Mouse (Mus musculus): Measurements from ENCODE around the gene Glis1. TPM values are rescaled to one million over a fixed set of nuclear protein-coding genes. Genes with fewer than 3 reads are reported as not detected.
A peak's percentile ranks its signal among the peaks of the same experiment; 100 is the strongest.

Glis1 gene
- total RNA-seq, 2 experiments from 2014 or later = 1.4 to 2.3 TPM

DNA sequence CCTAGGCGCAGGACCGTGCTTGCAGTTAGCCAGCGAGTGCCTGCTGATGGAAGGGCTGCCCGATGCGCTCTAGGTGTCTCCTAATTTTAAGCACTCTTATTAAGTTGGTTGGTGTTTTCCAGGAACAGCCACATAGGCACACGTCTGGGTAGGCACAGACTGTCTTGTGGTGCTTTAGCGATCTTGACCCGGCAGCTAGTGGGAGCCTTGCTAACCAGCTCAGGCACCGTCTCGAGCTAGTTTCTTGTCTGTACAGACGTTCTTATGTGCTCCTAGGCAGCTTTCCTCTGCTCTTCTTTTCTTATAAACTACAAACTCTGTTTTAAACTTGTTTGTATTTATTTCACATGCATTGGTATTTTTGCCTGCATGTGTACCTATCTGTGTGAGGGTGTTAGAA lies 9.2 kb downstream of the Glis1 start:
- intact Hi-C loops (cut with DNase I) = no loop called here
- no peak for DNase-seq (ENCODE audit: extremely low spot score in 1 of 2, low spot score in 2 of 2)

- DNase-seq (ENCODE audit: extremely low spot score in 1 of 2, low spot score in 2 of 2) = no peak
- intact Hi-C loops (cut with DNase I) = no loop called here
These were observed 14.1 kb downstream of the Glis1 start for GRCm38 (mm10) chr4:107448481-107448880.

DNA sequence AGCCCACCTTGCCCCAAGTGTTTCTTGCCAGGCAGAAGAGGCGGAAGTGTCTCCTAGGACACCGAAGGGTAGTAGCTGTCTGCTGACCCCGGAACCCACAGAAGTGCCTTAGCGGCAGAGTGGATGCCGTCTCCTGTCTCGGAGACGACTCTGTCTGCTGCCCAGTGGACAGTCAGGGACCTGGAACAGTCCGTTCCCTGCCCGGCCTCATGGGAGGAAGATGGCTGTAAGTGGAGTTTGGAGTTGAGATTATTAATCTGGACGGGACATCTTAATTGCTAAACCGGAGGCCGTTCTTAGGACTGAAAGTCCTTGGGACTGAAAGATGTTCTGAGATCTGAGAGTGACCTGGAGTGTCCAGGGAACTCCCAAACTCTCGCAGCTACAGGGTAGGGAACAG lies 15.1 kb downstream of the Glis1 start:
- no peak for DNase-seq (ENCODE audit: extremely low spot score in 1 of 2, low spot score in 2 of 2)
- intact Hi-C loops (cut with DNase I) = no loop called here

DNA sequence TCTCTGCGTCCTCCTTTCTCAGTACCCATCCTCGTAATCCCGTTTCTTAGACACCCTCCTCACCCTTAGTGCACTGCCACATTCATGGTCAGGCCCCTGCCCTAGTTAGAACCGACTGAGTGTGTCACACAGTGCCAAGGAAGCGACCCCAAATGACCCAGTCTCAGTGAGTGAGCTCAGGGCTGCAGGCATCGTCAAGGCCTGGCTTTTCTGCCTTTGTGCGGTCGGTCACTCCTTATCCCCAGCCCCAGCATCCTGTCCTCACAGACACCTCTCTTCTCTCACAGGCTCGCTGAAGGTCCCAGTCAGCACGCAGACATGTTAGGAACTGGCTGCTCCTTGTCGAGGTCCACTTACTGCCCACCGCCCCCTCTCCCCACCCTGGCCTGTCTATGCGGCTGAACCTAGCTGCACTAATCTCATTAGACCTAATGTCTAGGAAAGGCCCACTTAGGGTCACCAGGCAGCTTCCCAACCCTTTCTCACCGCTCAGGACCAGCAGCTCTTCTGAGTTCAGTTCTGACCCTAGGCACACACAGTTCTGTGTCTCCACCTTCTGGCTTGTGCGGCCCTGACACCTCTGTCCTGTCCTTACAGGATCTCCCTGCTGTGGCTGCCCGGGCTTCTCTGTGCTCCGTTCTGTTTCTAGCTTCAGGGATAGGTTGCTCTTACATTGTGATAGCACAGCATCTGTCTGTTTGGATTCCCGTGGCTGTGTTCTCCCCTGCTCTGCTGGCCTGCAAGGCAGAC lies 18.1 kb downstream of the Glis1 start:
- intact Hi-C loops (cut with DNase I) = no loop called here
- no peak for DNase-seq (ENCODE audit: extremely low spot score in 1 of 2, low spot score in 2 of 2)

DNA sequence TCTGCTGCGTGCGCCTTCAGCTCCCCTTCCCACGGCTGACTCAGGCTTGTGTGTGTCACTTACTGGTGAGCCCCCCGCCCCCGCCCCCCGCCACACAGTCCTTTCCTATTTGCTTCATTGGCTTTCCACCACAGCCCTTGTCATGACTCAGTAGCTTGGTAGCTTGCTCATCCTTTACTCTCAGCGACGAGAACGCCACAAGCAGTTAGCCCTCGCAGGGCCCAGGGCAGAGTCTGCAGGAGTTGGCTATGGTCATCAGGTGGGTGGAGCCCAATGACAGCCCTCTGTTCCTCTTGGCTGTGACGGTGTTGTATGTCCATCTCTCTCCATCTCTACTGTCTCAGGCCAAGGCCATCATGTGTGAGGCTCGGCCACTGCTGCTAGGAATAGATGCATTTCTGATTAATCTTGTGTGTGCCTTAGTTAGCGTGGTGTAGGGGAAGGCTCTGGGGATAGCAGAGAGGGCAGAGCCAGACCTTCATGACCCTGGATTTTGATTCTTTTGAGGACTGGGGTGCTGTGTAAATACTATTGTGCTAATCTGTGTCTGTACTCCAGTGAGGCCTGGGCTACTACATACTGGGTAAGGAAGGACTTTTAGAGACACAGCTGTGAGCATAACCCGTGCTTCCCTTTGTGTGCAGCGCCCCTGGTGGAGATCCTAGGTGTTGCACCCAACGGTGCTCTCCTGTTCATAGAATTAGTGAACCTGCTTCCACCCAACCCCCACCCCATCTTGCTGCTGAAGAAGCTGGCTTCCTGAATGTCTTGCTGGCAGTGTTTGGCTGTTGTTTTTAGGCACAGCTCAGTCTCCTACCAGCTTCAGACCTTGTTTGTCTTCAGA lies 19.0 kb downstream of the Glis1 start:
- intact Hi-C loops (cut with DNase I) = no loop called here
- DNase-seq (ENCODE audit: extremely low spot score in 1 of 2, low spot score in 2 of 2) = peak; percentile 76 to 91

DNA sequence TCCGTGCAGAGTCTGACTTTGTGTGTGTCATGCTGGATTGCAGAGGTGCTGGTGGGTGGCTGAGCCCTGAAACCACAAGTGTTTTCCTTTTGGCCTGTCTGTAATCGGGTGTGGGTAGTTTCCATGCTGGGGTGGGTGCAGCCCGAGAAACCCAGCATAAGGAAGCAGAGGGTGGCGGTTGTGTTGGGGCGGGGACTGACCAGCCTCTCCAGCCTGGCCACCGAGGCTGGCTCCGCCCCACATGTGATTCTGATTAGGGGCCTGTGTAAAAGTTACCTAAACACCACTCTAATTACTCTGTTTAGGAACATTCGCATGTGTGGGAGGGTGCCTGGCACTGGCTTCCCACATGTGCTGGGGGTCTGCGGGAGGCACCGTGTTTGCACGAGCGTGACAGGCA lies 23.2 kb downstream of the Glis1 start:
- no peak for DNase-seq (ENCODE audit: extremely low spot score in 1 of 2, low spot score in 2 of 2)
- intact Hi-C loops (cut with DNase I) = no loop called here

- no peak for DNase-seq (ENCODE audit: extremely low spot score in 1 of 2, low spot score in 2 of 2)
- intact Hi-C loops (cut with DNase I) = no loop called here
These were observed 24.5 kb downstream of the Glis1 start for GRCm38 (mm10) chr4:107458907-107459306.

DNA sequence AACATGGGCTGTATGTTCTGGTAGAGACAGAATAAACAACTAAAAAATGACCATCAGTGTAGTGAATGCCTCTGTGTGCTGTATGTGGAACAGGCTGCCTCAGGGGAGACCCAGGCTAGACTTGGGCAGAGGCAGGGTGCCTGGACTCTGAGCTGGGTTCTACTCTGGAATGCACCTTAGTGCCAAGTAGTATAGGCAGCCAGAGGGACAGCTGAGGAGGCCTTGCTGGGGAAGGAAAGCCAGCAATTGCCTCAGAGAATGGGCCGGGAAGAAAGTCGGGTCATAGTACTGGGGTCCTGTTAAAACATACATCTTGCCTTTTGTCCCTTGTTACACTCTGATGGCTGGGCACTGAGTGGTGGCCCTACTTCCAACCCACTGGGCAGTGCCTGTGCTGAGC lies 25.1 kb downstream of the Glis1 start:
- intact Hi-C loops (cut with DNase I) = no loop called here
- DNase-seq (ENCODE audit: extremely low spot score in 1 of 2, low spot score in 2 of 2) = no peak

DNA sequence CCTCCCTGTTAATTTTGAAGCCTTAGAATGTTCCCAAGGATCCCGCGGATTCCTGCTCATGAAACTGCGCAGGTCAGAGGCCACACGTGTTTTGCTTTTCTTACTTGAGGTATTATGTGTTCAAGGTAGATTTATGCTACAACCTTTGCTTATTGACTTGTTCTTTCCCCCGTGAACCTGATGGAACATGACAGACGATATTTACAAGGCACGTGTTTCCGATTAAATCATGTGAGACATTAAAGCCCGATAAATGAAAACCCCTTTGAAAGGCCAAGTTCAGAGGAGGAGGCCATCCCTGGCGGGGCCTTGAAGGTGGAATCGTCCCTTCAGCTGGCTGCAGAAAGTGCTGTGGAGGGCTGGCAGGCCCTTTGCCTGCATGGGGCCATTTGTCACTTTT lies 26.1 kb downstream of the Glis1 start:
- DNase-seq (ENCODE audit: extremely low spot score in 1 of 2, low spot score in 2 of 2) = no peak
- intact Hi-C loops (cut with DNase I) = no loop called here

DNA sequence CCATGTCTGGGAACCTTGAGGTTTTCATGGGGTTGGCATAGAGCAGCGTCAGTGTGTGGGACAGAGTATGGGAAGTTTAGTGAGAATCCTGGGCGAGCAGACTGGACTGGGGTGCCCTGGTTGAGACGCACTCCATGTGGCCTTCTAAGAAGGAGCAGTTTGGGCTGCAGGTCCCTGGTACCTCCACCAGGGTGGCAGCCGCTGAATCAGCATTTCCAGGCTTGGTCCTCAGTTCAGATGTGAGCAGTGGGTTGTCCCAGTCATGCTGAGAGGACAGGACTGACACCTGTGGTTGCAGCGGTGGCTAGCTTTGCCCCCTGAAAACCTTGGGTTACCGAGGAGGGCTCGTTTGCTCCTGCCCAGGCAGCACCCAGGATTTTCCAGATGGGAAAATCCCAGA lies 33.4 kb downstream of the Glis1 start:
- intact Hi-C loops (cut with DNase I) = no loop called here

GRCm38 (mm10) chr4:107468264-107468663 lies 33.9 kb downstream of the Glis1 start:
- DNase-seq (ENCODE audit: extremely low spot score in 1 of 2, low spot score in 2 of 2) = no peak

More for the DNA sequence above, 33.4 kb downstream of the Glis1 start:
- no peak for DNase-seq (ENCODE audit: extremely low spot score in 1 of 2, low spot score in 2 of 2)

GRCm38 (mm10) chr4:107468768-107469167 lies 34.4 kb downstream of the Glis1 start:
- intact Hi-C loops (cut with DNase I) = no loop called here
- DNase-seq (ENCODE audit: extremely low spot score in 1 of 2, low spot score in 2 of 2) = no peak

More at GRCm38 (mm10) chr4:107468264-107468663, 33.9 kb downstream of the Glis1 start:
- intact Hi-C loops (cut with DNase I) = no loop called here

- intact Hi-C loops (cut with DNase I) = no loop called here
- no peak for DNase-seq (ENCODE audit: extremely low spot score in 1 of 2, low spot score in 2 of 2)
These were observed 41.9 kb downstream of the Glis1 start for GRCm38 (mm10) chr4:107476266-107476665.

GRCm38 (mm10) chr4:107479015-107479414 lies 44.6 kb downstream of the Glis1 start:
- DNase-seq (ENCODE audit: extremely low spot score in 1 of 2, low spot score in 2 of 2) = no peak
- intact Hi-C loops (cut with DNase I) = no loop called here

- DNase-seq (ENCODE audit: extremely low spot score in 1 of 2, low spot score in 2 of 2) = no peak
- intact Hi-C loops (cut with DNase I) = loop anchor here (10.0 kb wide), 1 partner anchor 152 kb away; no protein-coding TSS in a partner anchor
These were observed 48.1 kb downstream of the Glis1 start for GRCm38 (mm10) chr4:107482541-107482940.

- intact Hi-C loops (cut with DNase I) = loop anchor here (10.0 kb wide), 1 partner anchor 151 kb away; no protein-coding TSS in a partner anchor
- DNase-seq (ENCODE audit: extremely low spot score in 1 of 2, low spot score in 2 of 2) = no peak
These were observed 49.3 kb downstream of the Glis1 start for GRCm38 (mm10) chr4:107483556-107484220.

- intact Hi-C loops (cut with DNase I) = loop anchor here (10.0 kb wide), 1 partner anchor 151 kb away; no protein-coding TSS in a partner anchor
These were observed 49.8 kb downstream of the Glis1 start for GRCm38 (mm10) chr4:107484221-107484575.

GRCm38 (mm10) chr4:107485903-107486302 lies 51.5 kb downstream of the Glis1 start:
- intact Hi-C loops (cut with DNase I) = loop anchor here (10.0 kb wide), 1 partner anchor 149 kb away; no protein-coding TSS in a partner anchor
- no peak for DNase-seq (ENCODE audit: extremely low spot score in 1 of 2, low spot score in 2 of 2)

More at GRCm38 (mm10) chr4:107484221-107484575, 49.8 kb downstream of the Glis1 start:
- DNase-seq (ENCODE audit: extremely low spot score in 1 of 2, low spot score in 2 of 2) = no peak

GRCm38 (mm10) chr4:107489121-107489840 lies 54.9 kb downstream of the Glis1 start:
- intact Hi-C loops (cut with DNase I) = loop anchor here (10.0 kb wide), 1 partner anchor 146 kb away; no protein-coding TSS in a partner anchor
- peak in 1 of 2 experiments; percentile 47 for DNase-seq (ENCODE audit: extremely low spot score in 1 of 2, low spot score in 2 of 2)
